Mouse (Mus musculus) CD4-positive, CD25-positive, alpha-beta regulatory T cell, adult 9 weeks (primary cell): ENCODE data around the gene Gm10413. TPM values are rescaled to one million over a fixed set of nuclear protein-coding genes. Genes with fewer than 3 reads are reported as not detected.

Experiments used
- polyA plus RNA-seq: library from polyadenylated mRNA; unstranded; fragments of 100-300 nt; shearing (Covaris generic); gene quantifications from one replicate; pipeline ENCODE4 v1.2.1, GENCODE M21; 2017

Gene Gm10413
- not detected for polyA plus RNA-seq

GRCm38 (mm10) chr14:3394793-3395192 is at the start of gene Gm10413:
Gm10413 (plus strand) TSS chr14:3395093.

DNA sequence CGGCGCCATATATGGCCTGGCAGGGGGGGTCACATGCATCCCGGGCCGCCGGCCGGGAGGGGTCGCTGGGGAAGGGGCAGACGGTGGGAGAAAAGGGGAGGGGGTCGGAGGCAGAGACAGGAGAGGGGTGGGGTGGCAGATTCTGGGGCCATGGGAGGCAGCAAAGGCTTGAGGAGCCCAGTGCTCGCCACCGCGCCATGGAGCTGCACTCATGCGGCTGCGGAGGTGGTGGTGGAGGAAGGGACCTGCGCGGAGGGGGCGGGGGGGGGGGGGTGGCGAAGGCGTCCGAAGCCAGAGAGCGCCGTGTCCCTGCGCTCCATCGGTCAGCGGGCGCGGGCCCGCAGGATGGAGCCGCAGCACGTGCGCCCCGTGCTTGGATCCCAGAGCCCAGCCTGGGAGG is 17.4 kb downstream of the Gm10413 start, which contains the start of gene Gm10409:
Gene Gm10409 (plus strand): TSS at position 301 of the 400 bp plus-strand sequence.

DNA sequence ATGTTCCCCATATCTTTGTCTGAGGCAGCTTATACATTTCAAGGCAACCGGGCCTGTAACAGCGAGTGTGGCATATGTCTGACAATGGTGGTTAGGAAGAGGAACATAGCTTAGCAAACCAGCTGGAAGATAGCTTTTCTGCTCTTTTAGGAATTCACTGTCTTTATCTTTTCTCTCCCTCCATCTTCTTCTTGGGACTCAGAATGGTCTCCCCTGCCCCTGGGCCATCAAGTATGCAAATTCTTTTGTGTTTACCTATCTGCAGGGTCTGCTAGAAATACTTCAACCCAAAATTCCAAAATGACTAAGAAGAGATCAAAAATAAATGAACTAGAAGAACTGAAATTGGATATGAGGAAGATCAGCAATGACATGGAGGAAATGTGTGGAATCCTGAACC is 32.9 kb downstream of the Gm10413 start, which contains the start of gene Gm3005:
Gene Gm3005 (plus strand): TSS at position 301 of the 400 bp plus-strand sequence.

GRCm38 (mm10) chr14:3449079-3449478 is 54.2 kb downstream of the Gm10413 start, which contains the start of gene Gm10408:
Gm10408 (plus strand) TSS chr14:3449379.

Other genes with a start within 250 kb of the Gm10413 start
- gene Gm5795, start 206.8 kb upstream of the Gm10413 start, polyA plus RNA-seq, result not detected
- gene D830030K20Rik, start 186.6 kb upstream of the Gm10413 start, polyA plus RNA-seq, result 21.1 TPM
- 2.0 TPM for gene Gm2956, start 62.5 kb upstream of the Gm10413 start, polyA plus RNA-seq
- gene Gm10409, start 17.5 kb downstream of the Gm10413 start, polyA plus RNA-seq, result 5.8 TPM
- gene Gm3005, start 33.0 kb downstream of the Gm10413 start, polyA plus RNA-seq, result 2.5 TPM
- not detected for gene Gm10408, start 54.3 kb downstream of the Gm10413 start, polyA plus RNA-seq
- gene Gm3012, start 239.4 kb downstream of the Gm10413 start, polyA plus RNA-seq, result not detected